Mouse (Mus musculus) lung, postnatal 0 days (tissue): ENCODE measurements around the gene Uqcc2. TPM values are rescaled to one million over a fixed set of nuclear protein-coding genes. Genes with fewer than 3 reads are reported as not detected.

Experiments used
- ATAC-seq: fragments of 200-750 bp; cut with Nextera tagmentation; 2 replicates; pipeline ENCODE4 v1.8.0; 2017; ENCODE audit warnings: moderate library complexity
- DNase-seq: peaks from one replicate; pipeline ENCODE4 v3.0.0-alpha.2; 2016; ENCODE audit warnings: low spot score
- H3K27ac ChIP-seq: fragments of 300-500 bp; sonication (generic); 2 replicates; pipeline ENCODE4 v1.5.1; 2014; ENCODE audit warnings: antibody characterized with exemption, mild to moderate bottlenecking, low read length, mixed read lengths
- H3K27me3 ChIP-seq: fragments of 300-500 bp; sonication (generic); replicated peaks from 2 replicates; pipeline ENCODE4 v1.6.1; 2014; ENCODE audit warnings: low read length, mixed read lengths; ENCODE audit not compliant: insufficient read depth
- H3K36me3 ChIP-seq: fragments of 300-500 bp; sonication (generic); 2 replicates; pipeline ENCODE4 v1.6.1; 2014; ENCODE audit warnings: low read length, mixed read lengths; ENCODE audit not compliant: insufficient read depth
- H3K4me1 ChIP-seq: fragments of 300-500 bp; sonication (generic); 2 replicates; pipeline ENCODE4 v1.6.1; 2014; ENCODE audit warnings: antibody characterized with exemption, low read depth, low read length, mixed read lengths; ENCODE audit not compliant: insufficient read depth
- H3K4me2 ChIP-seq: fragments of 300-500 bp; sonication (generic); replicated peaks from 2 replicates; pipeline ENCODE4 v1.6.1; 2014; ENCODE audit warnings: low read depth, mild to moderate bottlenecking, low read length, moderate library complexity, mixed read lengths
- H3K4me3 ChIP-seq: fragments of 300-500 bp; sonication (generic); 2 replicates; pipeline ENCODE4 v1.5.1; 2014; ENCODE audit warnings: low read depth, low read length
- H3K9ac ChIP-seq: fragments of 300-500 bp; sonication (generic); replicated peaks from 2 replicates; pipeline ENCODE4 v1.6.1; 2014; ENCODE audit warnings: low read depth, mild to moderate bottlenecking
- H3K9me3 ChIP-seq: fragments of 300-500 bp; sonication (generic); 2 replicates; pipeline ENCODE4 v1.6.1; 2016; ENCODE audit warnings: low read length, mixed read lengths
- CTCF ChIP-seq: IDR thresholded peaks from 2 replicates; pipeline ENCODE4 v1.5.1; 2016; ENCODE audit warnings: antibody characterized with exemption, mild to moderate bottlenecking
- EP300 ChIP-seq: IDR thresholded peaks from 2 replicates; pipeline ENCODE4 v1.6.1; 2016; ENCODE audit warnings: antibody characterized with exemption, mild to moderate bottlenecking, control low read depth
- WGBS: fragments of 180-500 bp; shearing (Covaris S2); extraction: QIAGEN DNeasy Blood & Tissue Kit; methylation state at CpG from one replicate; pipeline ENCODE4 v1.1.7; 2014; 5-methylcytosine and 5-hydroxymethylcytosine counted together
- polyA plus RNA-seq: library from polyadenylated mRNA; unstranded; fragments of >200 nt; fragmentation: Nextera tagmentation; extraction: Ambion mirVana; gene quantifications from 2 replicates; pipeline ENCODE4 v1.2.1, GENCODE M21; 2015

The Uqcc2 gene
- polyA plus RNA-seq, 1 experiment from 2014 or later, result 176 TPM

- Histone ChIP-seq H3K27ac (no peak overlapping the region), H3K4me1 (peaks cover 4% of the 10 kb centered on the region; the same call in 1 of the 2 replicates), H3K9me3 (no peaks in the 10 kb centered on the region), H3K27me3 (no peaks in the 10 kb centered on the region), H3K9ac (no peak overlapping the region), H3K4me2 (no peak overlapping the region), H3K4me3 (no peak overlapping the region), H3K36me3 (no peaks in the 10 kb centered on the region)
- no peak for TF ChIP-seq EP300
- no peak for TF ChIP-seq CTCF
- DNase-seq (peak; percentile 31), ATAC-seq (no peak)
- WGBS, result 42% methylated on average over 9 of the region's 9 CpGs
Measured at GRCm38 (mm10) chr17:27130246-27130645, 3.5 kb downstream of the Uqcc2 start.

DNA sequence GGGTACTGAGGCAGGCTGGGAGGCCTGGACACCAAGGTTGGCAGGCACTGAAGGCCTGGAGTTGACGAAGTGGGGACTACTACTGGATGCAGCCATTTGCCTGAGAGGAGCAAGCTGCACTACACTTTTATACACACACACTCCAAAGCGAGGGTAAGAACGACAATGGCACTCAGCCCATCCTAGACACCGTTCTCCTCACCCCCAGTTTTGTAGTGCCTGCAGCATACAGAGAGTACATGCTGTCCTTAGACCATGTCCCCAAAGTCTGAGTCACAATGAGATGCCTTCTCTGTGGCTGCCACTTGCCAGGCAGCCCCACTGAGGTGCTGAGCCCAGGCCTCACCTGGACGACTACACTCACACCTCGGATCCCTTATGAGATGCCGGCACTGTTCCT, 3.9 kb downstream of the Uqcc2 start:
- Histone ChIP-seq H3K4me1 (peaks cover 4% of the 10 kb centered on the region; the same call in 1 of the 2 replicates), H3K36me3 (no peaks in the 10 kb centered on the region), H3K9ac (no peak overlapping the region), H3K4me2 (no peak overlapping the region), H3K4me3 (no peak overlapping the region), H3K27ac (no peak overlapping the region), H3K9me3 (no peaks in the 10 kb centered on the region), H3K27me3 (no peaks in the 10 kb centered on the region)
- TF ChIP-seq CTCF (no peak), EP300 (no peak; the same call in 1 of the 2 replicates)
- no peak for ATAC-seq
- 62% methylated on average over 7 of the region's 7 CpGs for WGBS
- DNase-seq, result no peak

DNA sequence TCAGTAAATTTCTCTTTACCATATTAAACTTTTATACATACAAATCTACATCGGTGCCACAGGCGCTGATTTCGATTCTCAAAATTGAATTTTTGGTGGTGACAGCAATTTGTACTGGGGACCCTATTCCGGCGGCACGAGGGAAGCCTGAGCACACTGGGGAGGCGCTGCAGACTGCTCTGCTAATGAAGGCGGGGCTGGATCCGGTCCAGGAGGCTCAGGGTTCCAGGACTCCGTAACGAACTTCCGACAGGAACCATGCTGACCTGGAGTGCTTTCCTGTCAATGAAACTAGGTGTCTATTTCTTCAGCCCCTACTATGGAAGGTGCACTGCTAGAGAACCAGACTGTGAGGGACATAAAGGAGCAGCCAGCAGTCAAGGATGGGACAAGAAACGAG, 4.4 kb downstream of the Uqcc2 start:
- no peaks in the 10 kb centered on the region for H3K27me3 ChIP-seq
- DNase-seq (no peak), ATAC-seq (no peak)
- H3K9me3 ChIP-seq, result no peaks in the 10 kb centered on the region
- TF ChIP-seq CTCF (no peak), EP300 (no peak)
- no peak overlapping the region for H3K4me3 ChIP-seq
- no peak overlapping the region for H3K4me2 ChIP-seq
- no peak overlapping the region for H3K9ac ChIP-seq
- no peak overlapping the region for H3K27ac ChIP-seq
- no peaks in the 10 kb centered on the region for H3K36me3 ChIP-seq
- 68% methylated on average over 13 of the region's 13 CpGs for WGBS
- H3K4me1 ChIP-seq, result peaks cover 4% of the 10 kb centered on the region; the same call in 1 of the 2 replicates

GRCm38 (mm10) chr17:27128189-27128588, 5.5 kb downstream of the Uqcc2 start:
- peaks cover 2% of the 10 kb centered on the region; the same call in 1 of the 2 replicates for H3K4me1 ChIP-seq
- ATAC-seq (no peak), DNase-seq (no peak)
- no peak overlapping the region for H3K4me3 ChIP-seq
- H3K27me3 ChIP-seq, result no peaks in the 10 kb centered on the region
- 0 out of 2 replicates have a peak, but pooled peaks cover 4% of the 10 kb centered on the region for H3K36me3 ChIP-seq
- TF ChIP-seq EP300, result no peak
- TF ChIP-seq CTCF, result no peak
- no peak overlapping the region for H3K9ac ChIP-seq
- H3K9me3 ChIP-seq, result no peaks in the 10 kb centered on the region
- 82% methylated on average over 5 of the region's 5 CpGs for WGBS
- no peak overlapping the region for H3K4me2 ChIP-seq
- H3K27ac ChIP-seq, result no peak overlapping the region

DNA sequence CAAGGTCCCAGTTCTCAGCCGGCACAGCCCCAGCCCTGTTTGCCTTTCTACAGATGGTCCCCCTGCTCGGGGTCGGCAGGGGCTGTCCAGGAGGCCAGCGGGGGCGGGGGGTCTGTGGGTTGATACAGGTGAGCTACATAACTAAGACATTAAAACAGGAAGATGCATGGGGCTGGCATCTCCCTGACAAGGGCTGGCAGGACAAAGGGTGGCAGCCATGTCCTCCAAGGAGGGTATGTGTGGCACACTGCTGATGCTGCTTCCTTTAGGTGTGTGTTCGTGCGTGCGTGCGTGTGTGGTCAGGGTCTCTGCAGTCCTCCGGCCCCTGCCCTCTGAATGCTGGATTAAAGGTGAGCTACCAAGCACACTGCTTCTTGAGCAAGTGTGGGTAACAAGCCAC, 6.7 kb downstream of the Uqcc2 start:
- Histone ChIP-seq H3K27me3 (no peaks in the 10 kb centered on the region), H3K4me2 (no peak overlapping the region), H3K9me3 (no peaks in the 10 kb centered on the region), H3K4me3 (no peak overlapping the region), H3K27ac (no peak overlapping the region), H3K4me1 (no peaks in the 10 kb centered on the region), H3K9ac (no peak overlapping the region), H3K36me3 (0 out of 2 replicates have a peak, but pooled peaks cover 4% of the 10 kb centered on the region)
- DNase-seq, result no peak
- TF ChIP-seq EP300 (no peak), CTCF (no peak)
- no peak for ATAC-seq
- 67% methylated on average over 10 of the region's 10 CpGs for WGBS

DNA sequence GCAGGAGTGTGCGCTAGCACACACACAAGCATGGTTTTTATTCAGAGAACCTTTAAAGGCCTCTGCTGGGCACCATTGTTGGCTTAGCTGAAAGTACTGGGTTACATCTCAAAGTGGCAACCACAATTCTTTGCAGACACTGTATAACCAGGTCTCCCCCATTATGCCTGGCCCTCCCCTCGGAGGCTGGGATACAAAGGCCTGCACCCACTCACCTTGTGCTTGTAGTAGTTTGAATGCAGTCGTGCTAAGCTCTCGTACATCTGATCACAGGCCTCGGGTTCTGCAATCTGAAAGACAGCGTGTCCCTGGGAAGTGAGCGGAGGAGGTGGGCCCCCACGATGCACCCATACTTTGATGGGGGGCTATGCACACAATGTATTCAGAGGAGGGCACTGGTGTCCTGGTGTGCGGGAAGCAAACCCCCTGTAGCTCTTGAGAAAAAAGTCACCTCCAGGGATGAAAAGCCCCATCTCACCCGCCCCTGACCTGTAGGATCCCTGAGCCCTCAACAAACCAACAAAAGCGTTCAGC, 8.0 kb downstream of the Uqcc2 start:
- no peaks in the 10 kb centered on the region for H3K4me1 ChIP-seq
- no peak for DNase-seq
- H3K4me3 ChIP-seq, result no peak overlapping the region
- no peak overlapping the region for H3K4me2 ChIP-seq
- H3K9me3 ChIP-seq, result no peaks in the 10 kb centered on the region
- WGBS, result 91% methylated on average over 11 of the region's 11 CpGs
- H3K27ac ChIP-seq, result no peak overlapping the region
- no peaks in the 10 kb centered on the region for H3K27me3 ChIP-seq
- no peak for TF ChIP-seq CTCF
- no peak for TF ChIP-seq EP300
- H3K9ac ChIP-seq, result no peak overlapping the region
- ATAC-seq, result no peak
- 0 out of 2 replicates have a peak, but pooled peaks cover 4% of the 10 kb centered on the region for H3K36me3 ChIP-seq

DNA sequence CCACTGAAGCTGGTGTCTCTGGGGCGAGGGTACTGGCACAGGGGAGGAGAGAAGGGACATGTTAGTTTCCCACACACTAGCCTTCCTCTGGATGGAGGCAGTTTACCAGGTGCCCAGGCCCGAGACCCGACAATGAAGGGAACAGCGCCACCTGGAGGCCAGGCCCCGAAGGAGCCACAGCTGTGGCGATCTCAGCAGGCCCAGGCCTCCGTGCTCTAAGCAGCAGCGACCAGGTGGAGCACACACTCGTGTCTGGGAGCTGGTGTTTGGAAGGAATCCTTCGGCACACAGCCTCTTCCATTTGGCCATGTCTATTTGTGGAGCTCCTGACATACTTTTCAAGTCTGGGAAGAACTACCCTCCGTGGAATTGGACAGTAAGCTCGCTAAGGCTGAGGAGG, 8.5 kb downstream of the Uqcc2 start:
- no peak overlapping the region for H3K9ac ChIP-seq
- WGBS, result 36% methylated on average over 12 of the region's 12 CpGs
- no peak overlapping the region for H3K27ac ChIP-seq
- no peaks in the 10 kb centered on the region for H3K9me3 ChIP-seq
- peak; percentile 45; the same call in 1 of the 2 replicates for ATAC-seq
- H3K4me2 ChIP-seq, result no peak overlapping the region
- 0 out of 2 replicates have a peak, but pooled peaks cover 4% of the 10 kb centered on the region for H3K36me3 ChIP-seq
- TF ChIP-seq EP300, result no peak
- peak; percentile 90 for TF ChIP-seq CTCF
- no peaks in the 10 kb centered on the region for H3K27me3 ChIP-seq
- no peak overlapping the region for H3K4me3 ChIP-seq
- H3K4me1 ChIP-seq, result no peaks in the 10 kb centered on the region; the same call in 1 of the 2 replicates
- peak; percentile 38 for DNase-seq
